Mouse (Mus musculus): Measurements from ENCODE around the gene Vamp4. TPM values are rescaled to one million over a fixed set of nuclear protein-coding genes. Genes with fewer than 3 reads are reported as not detected.

The Vamp4 gene
- polyA plus RNA-seq, 1 experiment = 73.3 TPM

GRCm38 (mm10) chr1:162547607-162548006 lies 22.7 kb upstream of the Vamp4 start:
- Histone ChIP-seq H3K27ac (ENCODE audit: insufficient read depth, low read length) (no peak overlapping the region; the same call in 1 of the 2 replicates), H3K4me1 (ENCODE audit: control insufficient read depth, insufficient read depth, low read length) (peaks cover 2% of the 10 kb centered on the region; the same call in 1 of the 2 replicates), H3K27me3 (ENCODE audit: control insufficient read depth, insufficient read depth, low read length) (no peaks in the 10 kb centered on the region), H3K4me3 (replicated peaks; ENCODE audit: insufficient read depth, low read depth, low read length) (peak overlapping the region; percentile 69)
- TF ChIP-seq POLR2A (IDR thresholded peaks at IDR 0.05; ENCODE audit: borderline replicate concordance, insufficient read depth, low read length) (no peak), CTCF (IDR thresholded peaks at IDR 0.05; ENCODE audit: borderline replicate concordance, insufficient read depth, low read depth, low read length) (no peak)
- no peak for DNase-seq
- WGBS = 4% methylated on average over 10 of the region's 10 CpGs

GRCm38 (mm10) chr1:162548016-162548916 lies 22.0 kb upstream of the Vamp4 start, which contains the start of gene Mettl13:
TSS of gene Mettl13 (minus strand) at chr1:162548551.
- Histone ChIP-seq H3K27ac (ENCODE audit: insufficient read depth, low read length) (peak within 1 kb of the TSS; percentile 44), H3K4me1 (ENCODE audit: control insufficient read depth, insufficient read depth, low read length) (peaks cover 2% of the 10 kb centered on the region; the same call in 1 of the 2 replicates), H3K27me3 (ENCODE audit: control insufficient read depth, insufficient read depth, low read length) (no peaks in the 10 kb centered on the region), H3K4me3 (replicated peaks; ENCODE audit: insufficient read depth, low read depth, low read length) (peak within 1 kb of the TSS; percentile 71)
- peak; percentile 97 for TF ChIP-seq POLR2A (IDR thresholded peaks at IDR 0.05; ENCODE audit: borderline replicate concordance, insufficient read depth, low read length)
- no peak for TF ChIP-seq CTCF (IDR thresholded peaks at IDR 0.05; ENCODE audit: borderline replicate concordance, insufficient read depth, low read depth, low read length)
- under 1% methylated on average over 52 of the region's 52 CpGs for WGBS
- peak; percentile 85 to 91 for DNase-seq

GRCm38 (mm10) chr1:162548917-162549613 lies 21.2 kb upstream of the Vamp4 start:
- TF ChIP-seq CTCF (IDR thresholded peaks at IDR 0.05; ENCODE audit: borderline replicate concordance, insufficient read depth, low read depth, low read length) = no peak
- no peak for TF ChIP-seq POLR2A (IDR thresholded peaks at IDR 0.05; ENCODE audit: borderline replicate concordance, insufficient read depth, low read length)
- DNase-seq = no peak
- Histone ChIP-seq H3K4me1 (ENCODE audit: control insufficient read depth, insufficient read depth, low read length) (peaks cover 2% of the 10 kb centered on the region; the same call in 1 of the 2 replicates), H3K27ac (ENCODE audit: insufficient read depth, low read length) (no peak overlapping the region; the same call in 1 of the 2 replicates), H3K27me3 (ENCODE audit: control insufficient read depth, insufficient read depth, low read length) (no peaks in the 10 kb centered on the region), H3K4me3 (replicated peaks; ENCODE audit: insufficient read depth, low read depth, low read length) (peak overlapping the region; percentile 71)
- WGBS = 49% methylated on average over 10 of the region's 10 CpGs

- 79% methylated on average over 5 of the region's 5 CpGs for WGBS
- TF ChIP-seq POLR2A (IDR thresholded peaks at IDR 0.05; ENCODE audit: borderline replicate concordance, insufficient read depth, low read length) = no peak
- TF ChIP-seq CTCF (IDR thresholded peaks at IDR 0.05; ENCODE audit: borderline replicate concordance, insufficient read depth, low read depth, low read length) = peak; percentile 45; the same call in 1 of the 2 replicates
- Histone ChIP-seq H3K4me1 (ENCODE audit: control insufficient read depth, insufficient read depth, low read length) (no peaks in the 10 kb centered on the region; the same call in 1 of the 2 replicates), H3K27ac (ENCODE audit: insufficient read depth, low read length) (no peak overlapping the region), H3K4me3 (replicated peaks; ENCODE audit: insufficient read depth, low read depth, low read length) (no peak overlapping the region), H3K27me3 (ENCODE audit: control insufficient read depth, insufficient read depth, low read length) (no peaks in the 10 kb centered on the region)
- DNase-seq = peak in 1 of 2 experiments; percentile 31
Observed at GRCm38 (mm10) chr1:162549615-162550283, 20.6 kb upstream of the Vamp4 start.

DNA sequence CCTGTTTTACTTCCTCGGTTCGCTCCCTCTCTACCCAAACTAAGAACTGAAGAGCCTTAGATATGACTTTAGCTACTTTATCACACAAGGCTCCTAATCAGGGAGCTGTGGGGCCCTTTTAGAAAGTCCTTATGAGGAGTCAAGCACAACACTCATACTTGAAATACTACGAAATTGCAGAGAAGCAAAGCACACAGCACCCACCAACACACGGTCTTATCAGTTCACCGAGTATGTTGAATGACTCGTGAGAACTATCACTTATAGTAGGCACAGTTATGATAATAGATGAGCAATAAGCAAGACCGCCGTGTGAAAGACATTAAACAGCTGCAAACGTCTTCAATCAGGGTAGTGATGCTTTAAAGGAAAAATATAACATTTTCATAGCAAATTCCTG lies 17.4 kb upstream of the Vamp4 start:
- DNase-seq = no peak
- 89% methylated on average over 9 of the region's 9 CpGs for WGBS
- Histone ChIP-seq H3K4me3 (replicated peaks; ENCODE audit: insufficient read depth, low read depth, low read length) (no peak overlapping the region), H3K4me1 (ENCODE audit: control insufficient read depth, insufficient read depth, low read length) (no peaks in the 10 kb centered on the region), H3K27ac (ENCODE audit: insufficient read depth, low read length) (no peak overlapping the region), H3K27me3 (ENCODE audit: control insufficient read depth, insufficient read depth, low read length) (no peaks in the 10 kb centered on the region)
- no peak for TF ChIP-seq POLR2A (IDR thresholded peaks at IDR 0.05; ENCODE audit: borderline replicate concordance, insufficient read depth, low read length)

DNA sequence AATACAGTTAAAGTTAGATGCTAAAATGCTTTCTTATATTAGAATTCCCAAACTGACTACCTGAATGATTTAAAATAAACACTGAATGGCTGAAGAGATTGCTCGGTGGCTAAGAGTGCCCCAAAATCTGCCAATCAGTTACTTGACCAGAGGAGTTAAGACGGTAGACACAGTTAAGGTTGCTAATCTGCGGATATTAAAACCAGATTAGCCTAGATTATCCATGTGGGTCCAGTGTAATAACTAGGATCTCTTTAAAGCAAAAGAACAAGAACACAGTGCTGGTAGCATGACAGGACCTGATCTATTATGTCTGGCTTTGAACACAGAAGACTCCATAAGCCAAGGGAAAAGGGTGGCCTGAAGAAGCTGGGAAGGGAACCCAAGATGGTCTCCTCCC lies 16.1 kb upstream of the Vamp4 start:
- H3K27ac ChIP-seq (ENCODE audit: insufficient read depth, low read length) = no peak overlapping the region
- no peak for DNase-seq
- H3K4me1 ChIP-seq (ENCODE audit: control insufficient read depth, insufficient read depth, low read length) = no peaks in the 10 kb centered on the region
- H3K4me3 ChIP-seq (replicated peaks; ENCODE audit: insufficient read depth, low read depth, low read length) = no peak overlapping the region
- WGBS = 87% methylated on average over 3 of the region's 3 CpGs
- TF ChIP-seq POLR2A (IDR thresholded peaks at IDR 0.05; ENCODE audit: borderline replicate concordance, insufficient read depth, low read length) (no peak), CTCF (IDR thresholded peaks at IDR 0.05; ENCODE audit: borderline replicate concordance, insufficient read depth, low read depth, low read length) (no peak)
- H3K27me3 ChIP-seq (ENCODE audit: control insufficient read depth, insufficient read depth, low read length) = no peaks in the 10 kb centered on the region

- Histone ChIP-seq H3K4me3 (replicated peaks; ENCODE audit: insufficient read depth, low read depth, low read length) (no peak overlapping the region), H3K27ac (ENCODE audit: insufficient read depth, low read length) (no peak overlapping the region), H3K4me1 (ENCODE audit: control insufficient read depth, insufficient read depth, low read length) (no peaks in the 10 kb centered on the region), H3K27me3 (ENCODE audit: control insufficient read depth, insufficient read depth, low read length) (no peaks in the 10 kb centered on the region)
- 91% methylated on average over 1 of the region's 1 CpGs for WGBS
- TF ChIP-seq CTCF (IDR thresholded peaks at IDR 0.05; ENCODE audit: borderline replicate concordance, insufficient read depth, low read depth, low read length) = no peak
- no peak for TF ChIP-seq POLR2A (IDR thresholded peaks at IDR 0.05; ENCODE audit: borderline replicate concordance, insufficient read depth, low read length)
- DNase-seq = no peak
Observed at GRCm38 (mm10) chr1:162563236-162563635, 7.1 kb upstream of the Vamp4 start.

Data from cerebellum, adult 2 months (tissue).